Mouse (Mus musculus): ENCODE results near the gene Kcnh4.

DNA sequence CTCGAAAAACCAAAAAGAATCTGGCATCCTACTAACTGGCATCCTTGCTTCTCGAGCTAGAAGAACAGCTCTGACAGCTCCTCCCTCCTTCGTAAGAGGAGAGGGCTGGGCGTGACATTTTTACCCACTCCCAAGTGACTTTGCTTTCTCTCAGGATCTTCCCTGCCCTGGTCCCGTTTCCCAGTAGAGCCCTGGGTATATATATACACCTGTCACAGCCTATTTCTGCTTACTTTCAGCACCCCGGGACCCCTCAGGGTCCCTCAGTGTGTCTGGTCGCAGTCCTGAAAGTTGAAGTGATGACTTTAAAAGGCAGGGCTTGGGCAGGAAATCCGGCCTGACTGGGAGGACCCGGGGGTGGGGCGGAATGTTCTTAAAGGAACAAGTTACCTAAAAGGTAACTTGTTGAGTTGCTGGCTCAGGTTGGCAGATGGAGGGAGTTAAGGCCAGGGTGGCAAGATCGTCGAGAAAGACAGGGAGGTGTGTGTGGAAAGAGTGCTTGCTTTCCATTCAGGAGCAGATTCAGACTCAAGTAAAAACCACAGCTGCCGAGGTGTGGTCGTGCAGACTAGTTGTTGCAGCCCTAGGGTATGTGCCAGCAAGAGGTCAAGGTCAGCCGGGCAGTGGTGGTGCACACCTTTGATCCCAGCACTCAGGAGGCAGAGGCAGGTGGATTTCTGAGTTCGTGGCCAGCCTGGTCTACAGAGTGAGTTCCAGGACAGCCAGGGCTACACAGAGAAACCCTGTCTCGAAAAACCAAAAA is 11.1 kb upstream of the Kcnh4 start, which contains the start of gene Ghdc:
- TF ChIP-seq POLR2A (IDR thresholded peaks at IDR 0.05; ENCODE audit: insufficient read length, low read depth) = no peak
- TF ChIP-seq MYOD1 (IDR thresholded peaks at IDR 0.05; ENCODE audit: control insufficient read depth in 1 of 3, insufficient read length in 2 of 3, low read depth in 2 of 3) = no peak
- no peak for TF ChIP-seq MYOG (IDR thresholded peaks at IDR 0.05; ENCODE audit: control insufficient read depth in 1 of 3, insufficient read depth in 1 of 3, insufficient read length in 2 of 3, low read depth in 2 of 3)
- TF ChIP-seq POLR2AphosphoS2 (IDR thresholded peaks at IDR 0.05; ENCODE audit: insufficient read length, low read depth) = no peak
- no peak for TF ChIP-seq E2F4 (IDR thresholded peaks at IDR 0.05; ENCODE audit: insufficient read depth)

Measured in myocyte (in vitro differentiated cells).